Mouse (Mus musculus) granulocyte monocyte progenitor cell, adult 5-6 weeks (primary cell): ENCODE measurements around the gene Rasl12. TPM values are rescaled to one million over a fixed set of nuclear protein-coding genes. Genes with fewer than 3 reads are reported as not detected.

Experiments
- ATAC-seq: replicated peaks from 2 replicates; pipeline ENCODE4 v1.8.0; 2016; ENCODE audit warnings: mild to moderate bottlenecking, moderate TSS enrichment, inconsistent platforms; ENCODE audit not compliant: poor library complexity, severe bottlenecking
- total RNA-seq, 2 experiments: library from RNA; stranded (forward) in 1 of 2; stranded (reverse) in 1 of 2; fragments of 200-712, 200-1000 nt in 1 of 2; fragments of >200 nt in 1 of 2; fragmentation: Nextera tagmentation in 1 of 2; gene quantifications; 2 replicates each; pipeline ENCODE4 v1.2.3; 2014 to 2017

Gene Rasl12
- total RNA-seq (2014; fragmentation: Nextera tagmentation) (0.21 TPM in 1 of 2 replicates, not detected in the other), total RNA-seq (2017) (not detected in 2 replicates)

DNA sequence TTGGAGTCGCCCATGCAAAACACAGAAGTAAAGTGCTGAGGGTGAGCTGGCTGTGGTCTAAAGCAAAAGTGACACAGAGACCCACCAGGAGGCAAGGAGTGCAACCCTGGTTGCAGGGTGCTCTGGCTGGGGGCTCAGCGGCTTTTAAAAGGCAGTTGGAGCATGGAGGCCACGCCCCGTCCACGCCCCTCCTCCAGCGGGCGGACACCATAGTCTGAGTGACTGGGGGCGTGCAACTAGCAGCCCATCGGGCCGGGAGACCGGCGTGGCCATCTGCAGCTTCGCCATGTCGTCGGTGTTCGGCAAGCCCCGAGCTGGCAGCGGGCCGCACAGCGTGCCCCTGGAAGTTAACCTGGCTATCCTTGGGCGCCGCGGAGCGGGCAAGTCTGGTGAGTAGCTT, at the start of gene Rasl12:
Gene Rasl12 (plus strand): TSS at position 228 of the 400 bp plus-strand sequence.
- ATAC-seq = peak; percentile 96

DNA sequence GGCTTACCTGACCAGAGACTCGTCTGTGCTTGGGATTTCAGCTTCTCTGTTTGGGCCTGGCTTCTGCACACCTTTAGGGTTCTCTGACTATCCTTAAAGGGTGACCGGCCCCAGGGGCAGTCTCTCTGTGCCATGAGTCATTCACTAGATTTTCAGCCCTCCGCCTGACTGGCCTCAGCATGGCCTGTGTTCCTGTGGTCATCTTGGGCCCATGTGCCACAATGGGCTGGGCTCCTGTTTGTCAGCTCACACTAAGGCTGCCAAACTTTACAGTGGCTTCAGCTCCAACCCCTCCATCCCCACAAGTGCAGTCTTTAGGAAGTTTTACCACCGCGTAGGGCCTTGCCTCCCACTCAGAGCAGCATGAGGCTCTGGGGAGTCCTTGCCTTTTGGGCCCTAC, 45.1 kb upstream of the Rasl12 start:
- no peak for ATAC-seq

DNA sequence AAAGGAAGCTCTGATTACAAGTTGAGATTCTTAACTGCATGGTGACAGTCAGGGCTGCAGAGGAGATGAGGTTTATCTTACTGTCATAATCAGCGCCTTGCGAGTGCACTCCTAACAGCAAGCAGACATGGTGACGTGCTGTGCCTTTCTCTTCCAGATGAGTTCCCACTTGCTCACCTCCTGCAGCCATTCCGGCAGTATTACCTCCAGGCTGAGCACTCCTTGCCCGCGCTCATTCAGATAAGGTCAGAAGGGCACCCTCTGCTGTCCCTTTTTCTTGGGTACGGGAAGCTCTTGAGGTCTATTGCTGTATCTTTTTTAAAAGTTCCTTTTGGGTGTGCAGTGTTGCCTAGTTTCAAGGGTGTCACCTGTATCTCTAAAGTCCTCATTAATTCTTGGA, 41.7 kb upstream of the Rasl12 start:
- ATAC-seq = no peak

DNA sequence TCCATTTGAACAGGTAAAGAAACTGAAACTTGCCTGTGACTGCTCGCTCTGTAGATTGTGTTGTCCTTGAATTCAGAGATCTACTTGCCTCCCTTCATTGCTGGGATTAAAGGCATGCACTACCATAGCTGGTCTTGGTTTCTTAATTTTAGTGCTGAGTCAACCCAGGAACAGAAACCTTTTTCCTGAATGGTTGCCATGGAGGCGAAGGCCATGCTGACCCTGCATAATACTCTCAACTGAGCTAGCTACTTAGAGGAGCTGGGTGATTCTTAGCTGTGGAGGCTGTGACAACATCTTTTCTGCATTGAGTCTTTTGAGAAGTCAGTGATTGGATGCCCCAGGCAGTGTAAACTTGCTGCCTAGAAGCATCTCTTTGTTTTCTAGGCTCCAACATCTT, 41.3 kb upstream of the Rasl12 start:
- no peak for ATAC-seq

DNA sequence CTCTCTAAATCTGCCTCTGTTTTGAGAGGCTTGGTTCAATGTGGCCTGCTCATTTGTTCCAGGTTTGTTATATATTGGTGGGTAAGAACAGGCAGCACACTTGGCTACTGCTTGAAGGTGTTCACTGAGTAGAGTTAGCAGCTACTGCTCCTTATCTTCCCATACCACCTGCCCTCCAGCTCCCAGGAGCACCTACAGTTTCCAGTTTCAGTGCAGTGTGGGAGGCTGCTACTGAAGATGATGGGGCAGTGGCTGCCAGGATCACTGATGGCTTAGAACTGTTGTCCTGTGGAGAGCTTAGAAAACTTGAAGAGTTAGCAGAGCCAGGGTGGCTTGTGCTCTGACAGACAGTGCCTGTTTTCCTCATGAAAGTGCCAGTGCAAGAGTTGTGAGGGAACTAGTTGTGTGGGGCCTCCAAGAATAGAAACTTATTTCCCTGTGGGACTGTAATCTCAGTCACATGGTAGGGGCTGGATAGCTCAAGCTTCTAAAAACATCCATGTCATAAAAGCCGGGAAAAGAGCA, 39.3 kb upstream of the Rasl12 start:
- no peak for ATAC-seq

DNA sequence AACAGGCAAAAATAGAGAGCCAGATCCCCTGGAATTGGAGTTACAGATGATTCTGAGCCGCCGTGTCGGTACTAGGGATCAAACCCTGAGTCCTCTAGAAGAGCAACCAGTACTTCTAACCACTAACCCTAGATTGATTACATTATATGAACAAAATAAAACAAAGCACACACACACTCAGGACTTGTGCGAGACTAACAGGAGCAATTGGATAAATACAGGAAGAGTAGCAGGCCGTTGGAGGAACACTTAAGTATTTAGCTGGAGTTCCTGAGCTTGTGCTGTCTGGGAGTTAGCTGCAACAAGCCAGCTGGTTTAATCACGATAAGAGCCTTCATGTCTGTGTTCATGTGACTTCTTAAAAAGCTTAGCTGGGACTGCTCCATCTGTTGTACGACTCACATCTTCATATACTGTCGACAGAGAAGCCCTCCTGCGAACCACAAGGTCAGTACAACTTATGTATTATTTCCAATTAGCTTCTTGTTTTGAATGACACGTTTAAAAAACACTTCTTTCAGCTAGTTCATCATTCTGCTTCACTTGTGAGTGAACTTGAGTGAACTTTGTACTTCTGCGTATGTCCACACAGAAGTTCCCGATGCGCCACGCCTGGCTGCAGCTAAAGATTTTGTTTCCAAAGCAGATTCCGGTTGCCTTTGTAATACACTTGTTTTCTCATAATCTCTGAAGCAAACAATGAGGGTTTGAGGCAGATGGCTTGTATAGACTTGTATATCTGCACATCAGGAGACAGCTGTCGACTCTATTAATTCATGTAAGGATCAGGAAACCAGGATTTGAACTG, 37.5 kb upstream of the Rasl12 start, which contains the start of gene Ubap1l:
Gene Ubap1l (plus strand): TSS at position 401 of the 808 bp plus-strand sequence.
- ATAC-seq = no peak

DNA sequence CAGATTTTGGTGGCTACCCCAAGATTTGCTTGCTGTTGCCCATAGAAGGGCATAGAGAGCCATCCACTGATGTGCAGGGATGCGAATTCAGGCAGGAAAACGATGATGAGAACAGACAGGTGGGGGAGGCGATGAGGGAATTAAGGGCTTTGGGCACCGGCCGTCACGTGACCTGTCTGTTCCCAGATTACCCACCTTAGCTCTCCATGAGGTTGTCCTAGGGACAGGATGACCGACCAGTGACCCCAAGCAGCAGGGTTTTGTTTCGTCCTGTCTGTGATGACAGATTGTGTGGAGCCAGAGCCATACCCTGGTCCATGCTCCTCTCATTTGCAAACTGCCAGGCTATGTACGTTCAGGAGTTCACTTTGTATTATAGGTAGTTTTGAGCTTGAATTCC, 34.6 kb upstream of the Rasl12 start:
- no peak for ATAC-seq

DNA sequence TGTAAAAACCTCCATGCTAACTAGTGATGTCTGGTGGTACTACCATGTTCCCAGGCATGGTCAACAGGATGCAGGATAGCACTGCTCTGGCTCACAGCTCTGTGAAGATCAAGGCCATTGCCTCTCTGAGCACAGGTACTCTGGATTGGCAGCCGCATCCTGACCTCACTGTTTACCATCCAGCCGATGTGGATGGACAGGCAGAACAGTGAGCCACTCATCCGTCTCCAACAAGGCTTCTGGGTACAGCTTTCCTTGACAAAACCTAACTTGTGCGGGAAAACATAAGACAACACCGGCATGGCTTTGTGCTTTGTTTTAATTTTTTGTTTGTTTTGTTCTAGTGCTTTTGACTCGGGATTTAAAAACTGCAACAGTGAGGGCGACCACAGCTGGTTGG, 32.6 kb upstream of the Rasl12 start:
- ATAC-seq = no peak

DNA sequence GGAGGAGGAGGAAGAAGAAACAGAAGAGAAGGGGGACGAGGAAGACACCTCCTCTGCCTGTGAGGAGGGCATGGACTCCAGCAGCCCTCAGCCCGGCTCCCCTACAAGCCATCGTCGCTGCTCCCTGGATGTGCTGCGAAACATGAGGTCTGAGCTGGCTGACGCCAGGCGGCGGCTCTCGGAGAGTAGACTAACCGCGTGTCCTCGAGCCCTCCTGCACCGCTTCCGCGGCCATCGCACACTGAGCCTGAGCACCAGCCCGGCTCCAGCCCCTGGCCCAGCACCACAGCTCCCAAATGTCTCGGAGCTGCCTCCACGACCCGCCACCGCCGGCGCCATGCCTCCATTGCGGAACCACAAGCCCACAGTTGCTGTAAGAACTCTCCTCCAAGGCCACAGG, 26.6 kb upstream of the Rasl12 start:
- ATAC-seq = no peak

DNA sequence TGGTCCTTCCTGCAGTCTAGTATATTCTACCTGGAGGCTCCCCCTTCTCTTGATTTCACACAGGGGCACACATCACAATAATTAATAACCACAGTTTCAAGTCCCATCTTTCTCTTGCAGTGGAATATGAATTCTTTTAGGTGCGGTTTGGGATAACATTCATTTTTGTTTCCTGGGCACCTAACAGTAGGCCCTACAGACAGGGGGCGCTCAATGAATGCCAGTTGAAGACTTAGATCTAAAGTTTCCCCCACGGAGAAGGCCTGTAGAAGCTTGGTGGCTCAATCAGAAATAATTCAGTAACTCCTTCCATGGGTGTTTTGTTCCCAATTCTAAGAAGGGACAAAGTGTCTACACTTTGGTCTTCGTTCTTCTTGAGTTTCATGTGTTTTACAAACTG, 25.9 kb upstream of the Rasl12 start:
- ATAC-seq = no peak

DNA sequence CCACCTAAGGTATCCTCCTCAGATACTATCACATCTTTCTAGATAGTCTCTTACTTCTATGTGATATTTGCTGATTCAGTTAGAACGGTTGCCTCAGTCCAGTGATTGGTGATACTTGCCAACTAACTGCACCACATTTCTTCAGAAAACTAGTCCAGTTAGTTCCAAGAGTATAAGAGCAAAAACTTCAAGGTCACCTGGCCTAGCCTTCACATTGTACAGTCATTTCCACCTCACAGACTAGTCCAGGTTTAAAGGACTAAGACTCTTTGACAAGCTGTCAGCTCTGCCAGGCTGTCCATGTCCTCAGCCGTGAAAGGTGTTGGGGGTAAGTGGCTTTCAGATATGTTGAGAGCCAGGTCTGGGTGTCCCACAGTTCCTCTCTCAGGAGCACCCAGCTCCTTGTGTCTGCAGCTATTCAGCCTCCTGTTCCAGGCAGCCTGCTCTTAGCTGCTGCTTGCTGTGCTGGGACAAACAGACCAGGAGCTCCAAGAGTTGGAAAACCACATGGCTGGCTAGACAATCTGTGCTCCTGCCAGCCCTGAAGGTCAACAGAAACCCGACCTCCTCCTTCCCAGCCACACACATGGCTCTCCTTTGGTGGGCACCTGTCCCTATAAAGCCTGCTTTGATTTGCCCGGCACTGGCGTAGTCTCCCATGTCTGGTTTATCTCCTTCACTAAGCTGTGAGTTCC, 23.7 kb upstream of the Rasl12 start:
- ATAC-seq = no peak

DNA sequence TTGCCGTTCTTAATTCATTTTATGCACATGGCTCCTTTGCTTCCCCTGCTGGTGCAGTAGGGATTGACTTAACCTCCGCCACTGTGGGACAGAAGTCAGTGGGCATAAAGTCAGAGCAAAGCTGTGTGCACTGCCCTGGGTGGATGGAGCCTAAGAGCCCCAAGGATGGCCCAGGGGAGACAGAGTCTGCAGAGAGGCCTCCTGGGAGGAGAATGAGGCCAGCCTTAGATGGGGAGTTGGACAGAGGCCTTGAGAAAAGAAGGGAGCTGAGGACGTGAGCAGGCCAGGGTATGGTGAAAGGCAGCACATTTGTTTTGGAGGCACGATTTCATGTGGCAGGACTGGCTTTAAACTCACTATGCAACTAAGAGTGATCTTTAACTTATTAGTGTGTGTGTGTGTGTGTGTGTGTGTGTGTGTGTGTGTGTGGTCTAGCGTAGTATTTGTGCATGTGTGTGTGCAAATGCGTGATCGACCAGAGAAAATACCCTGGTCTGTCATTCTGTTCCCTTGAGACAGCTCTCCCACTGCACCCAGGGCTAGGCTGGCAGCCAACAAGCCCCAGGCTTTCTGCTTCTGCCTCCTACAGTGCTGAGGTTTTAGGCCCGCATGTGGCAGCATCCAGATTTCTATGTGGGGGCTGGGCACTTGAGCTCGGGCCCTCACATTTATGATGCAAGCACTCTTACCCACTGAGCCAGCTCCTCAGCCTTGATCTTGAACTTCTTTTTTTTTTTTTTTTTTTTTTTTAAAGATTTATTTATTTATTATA, 23.0 kb upstream of the Rasl12 start:
- no peak for ATAC-seq

DNA sequence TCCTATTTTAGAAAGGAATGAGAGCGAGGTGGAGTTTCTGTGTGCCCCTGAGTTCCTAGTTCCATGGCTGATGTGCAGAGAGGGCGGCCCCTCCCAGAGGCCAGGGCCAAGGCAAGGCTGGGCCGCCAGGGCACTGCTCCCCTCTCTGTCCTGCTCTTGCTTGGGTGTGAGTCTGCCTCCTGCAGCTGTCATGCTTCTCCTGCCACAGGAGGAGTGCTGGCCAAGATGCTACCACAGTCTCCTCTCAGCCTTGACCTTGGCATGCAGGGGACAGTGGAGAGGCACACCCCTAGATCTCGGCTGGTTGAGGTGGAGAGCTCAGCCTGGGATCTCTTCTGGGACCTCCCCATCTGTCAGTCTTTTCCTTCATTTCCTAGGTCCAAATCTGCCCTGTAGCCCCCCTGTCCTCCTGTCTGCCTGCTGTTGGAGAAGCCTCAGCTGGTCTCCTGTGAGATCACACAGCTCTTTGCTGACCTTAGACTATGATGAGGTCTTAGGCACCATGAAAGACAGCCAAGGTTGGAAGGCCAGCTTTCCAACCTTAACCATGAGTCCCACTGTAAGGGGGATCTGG, 17.2 kb upstream of the Rasl12 start:
- no peak for ATAC-seq

DNA sequence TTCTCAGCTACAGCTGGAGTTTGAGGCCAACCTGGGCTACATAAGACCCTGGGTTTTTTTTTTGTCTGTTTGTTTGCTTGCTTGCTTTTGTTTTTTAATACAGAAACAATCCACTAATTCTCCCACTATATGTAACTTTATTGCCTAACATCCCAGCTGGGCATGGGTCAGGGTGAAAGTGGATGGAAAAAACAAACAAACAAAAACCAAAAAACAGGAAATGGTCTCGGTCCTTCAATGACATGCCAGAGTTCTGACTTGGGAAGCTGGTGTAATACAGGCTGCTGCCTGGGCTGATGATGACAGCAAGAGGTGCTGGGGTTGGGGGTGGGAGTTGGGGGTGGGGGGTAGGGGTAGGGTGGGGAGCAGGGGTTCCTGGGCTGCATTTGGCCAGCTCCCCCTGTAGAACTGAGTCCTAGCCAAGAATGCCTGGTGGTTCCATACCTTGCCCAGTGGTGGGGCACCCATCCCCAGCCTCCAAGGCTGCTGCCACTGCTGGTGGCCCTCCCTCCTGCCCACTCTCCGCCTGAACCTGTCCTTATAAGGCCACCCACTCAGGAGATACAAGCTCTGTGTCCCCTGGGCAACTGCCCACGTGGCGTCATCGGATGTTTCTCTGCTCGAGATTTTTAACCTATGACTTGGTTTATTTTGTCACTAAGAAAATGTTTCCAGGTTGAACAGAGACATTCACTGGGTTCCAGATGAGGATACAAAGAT, 16.1 kb upstream of the Rasl12 start:
- no peak for ATAC-seq

DNA sequence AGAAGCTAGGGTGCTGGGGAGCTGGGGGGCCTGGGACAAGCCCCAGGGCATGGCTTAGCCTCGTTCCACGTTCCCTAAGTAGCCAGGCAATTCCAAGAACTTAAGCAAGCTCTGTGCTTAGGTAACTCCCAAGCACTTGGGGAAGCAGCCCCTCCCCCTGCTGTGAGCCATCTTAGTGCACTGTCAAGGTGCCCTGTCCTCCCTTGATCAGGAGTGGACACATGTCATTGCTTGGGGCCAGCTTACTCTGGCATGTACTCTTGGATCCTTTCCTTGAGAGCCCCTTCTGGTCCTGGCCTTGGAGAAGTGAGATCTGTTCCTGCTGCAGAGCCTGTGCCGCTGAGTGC, 15.6 kb upstream of the Rasl12 start:
- ATAC-seq = no peak

DNA sequence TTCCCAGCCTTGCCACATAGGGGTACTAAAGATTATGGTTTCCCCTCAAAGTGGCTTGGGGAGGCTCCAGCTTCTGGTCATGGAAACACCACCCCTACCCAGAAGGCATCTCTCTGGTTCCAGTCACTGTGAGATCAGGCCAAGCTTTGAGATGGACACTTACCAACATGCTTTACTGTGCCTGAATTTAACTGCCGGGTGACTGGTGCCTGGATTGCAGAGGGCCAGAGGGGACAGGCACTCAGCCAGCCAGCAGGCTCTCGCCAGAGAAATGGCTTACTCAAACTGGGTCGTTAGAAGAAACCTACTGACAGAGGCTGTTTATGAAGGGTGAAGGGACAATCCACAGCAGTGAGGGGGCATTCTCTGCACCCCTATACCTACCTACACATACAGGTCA, 14.0 kb upstream of the Rasl12 start:
- no peak for ATAC-seq

DNA sequence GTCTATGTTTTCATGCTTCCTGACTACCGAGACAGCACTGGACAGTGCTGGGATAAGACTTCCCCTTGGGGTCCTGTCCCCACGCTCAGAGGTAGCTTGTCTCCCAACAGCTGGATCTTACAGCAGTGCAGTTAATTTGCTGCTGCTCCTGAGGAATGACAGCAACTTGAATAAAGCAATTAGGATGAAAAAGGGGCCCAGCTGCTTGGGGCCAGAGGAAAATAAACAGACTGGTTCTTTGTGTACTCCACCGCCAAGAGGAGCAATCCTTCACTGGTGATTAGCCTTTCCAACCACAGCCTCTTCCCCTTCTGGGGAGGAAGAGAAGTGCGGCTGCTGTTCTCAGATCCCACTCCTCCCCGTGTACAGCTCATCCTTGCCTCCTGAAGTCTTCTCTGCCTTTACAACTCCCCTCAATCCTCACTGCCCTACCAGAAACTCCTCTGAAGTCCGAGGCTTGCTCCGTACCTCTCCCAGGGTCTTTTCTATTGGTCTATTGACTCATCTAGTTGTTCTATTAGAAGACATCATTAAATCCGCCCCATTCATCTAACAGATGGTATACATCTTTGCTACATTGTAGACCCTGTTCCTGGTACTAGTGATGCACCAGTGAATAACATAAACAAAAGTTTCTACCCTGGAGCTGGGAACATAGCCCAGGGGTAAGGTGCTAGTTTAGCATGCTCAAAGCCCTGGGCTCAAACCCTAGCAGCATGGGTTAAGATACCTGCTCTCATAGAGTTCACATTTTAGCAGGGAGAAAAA, 11.7 kb upstream of the Rasl12 start:
- ATAC-seq = no peak

DNA sequence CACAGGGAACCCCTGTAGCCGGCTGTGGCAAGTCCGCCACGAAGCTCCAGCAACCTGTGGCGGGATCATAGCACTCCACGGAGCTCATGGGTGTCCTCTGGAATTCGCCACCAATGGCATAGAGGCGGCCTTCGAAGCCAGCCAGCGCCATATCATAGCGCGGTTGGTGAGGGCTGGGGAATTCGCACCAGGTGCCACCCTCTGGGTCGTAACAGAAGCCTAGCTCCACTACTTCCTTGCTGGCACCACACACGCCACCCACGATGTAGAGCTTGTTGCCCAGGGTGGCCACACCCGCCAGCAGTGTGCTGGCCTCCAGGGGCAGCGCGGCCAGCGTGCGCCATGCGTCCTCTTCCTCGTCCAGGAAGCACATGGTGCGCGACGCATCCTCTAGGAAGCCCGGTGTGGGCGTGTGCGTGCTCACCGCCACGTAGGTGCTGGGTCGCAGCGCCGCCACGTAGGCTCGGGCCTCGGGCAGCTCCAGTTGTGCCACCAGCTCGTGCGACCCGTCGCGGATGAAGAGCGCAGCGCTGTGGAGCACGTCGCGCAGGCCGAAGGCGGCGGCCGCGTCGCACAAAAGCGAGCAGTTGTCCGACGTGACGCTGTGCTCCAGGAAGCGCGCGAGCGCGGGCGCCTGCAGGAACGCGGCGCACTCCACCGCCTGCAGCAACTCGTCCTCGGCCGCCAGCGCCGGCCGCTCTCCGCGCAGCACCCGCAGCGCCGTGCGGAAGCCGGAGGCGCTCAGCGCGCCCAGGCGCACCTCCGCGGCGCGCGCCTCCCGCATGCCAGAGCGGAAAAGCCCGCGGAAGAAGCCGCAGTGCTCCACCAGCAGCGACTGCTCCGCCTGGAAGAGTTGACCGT, 7.3 kb upstream of the Rasl12 start:
- ATAC-seq = peak; percentile 68
